Mouse (Mus musculus) forebrain, postnatal 0 days (tissue): ENCODE results near the gene Gprin3. TPM values are rescaled to one million over a fixed set of nuclear protein-coding genes. Genes with fewer than 3 reads are reported as not detected.
"Not testable (repeated sequence)": the region's sequence is repeated elsewhere in the genome, so short reads cannot be mapped to it uniquely, and the experiment has no call there.

ENCODE experiments used
- ATAC-seq: fragments of 200-750 bp; cut with Nextera tagmentation; 2 replicates; pipeline ENCODE4 v1.8.0; 2017; ENCODE audit warnings: mild to moderate bottlenecking, moderate library complexity
- DNase-seq: peaks from one replicate; pipeline ENCODE4 v3.0.0-alpha.2; 2015
- H3K27ac ChIP-seq: fragments of 300-500 bp; sonication (generic); 2 replicates; pipeline ENCODE4 v1.5.1; 2014; ENCODE audit warnings: low read depth, mild to moderate bottlenecking, antibody characterized with exemption, low read length, moderate library complexity, mixed read lengths
- H3K27me3 ChIP-seq: fragments of 300-500 bp; sonication (generic); 2 replicates; pipeline ENCODE4 v1.6.1; 2014; ENCODE audit warnings: mild to moderate bottlenecking, low read length, mixed read lengths; ENCODE audit not compliant: insufficient read depth
- H3K36me3 ChIP-seq: fragments of 300-500 bp; sonication (generic); 2 replicates; pipeline ENCODE4 v1.6.1; 2014; ENCODE audit warnings: mild to moderate bottlenecking, moderate library complexity; ENCODE audit not compliant: insufficient read depth
- H3K4me1 ChIP-seq: fragments of 300-500 bp; sonication (generic); 2 replicates; pipeline ENCODE4 v1.6.1; 2014; ENCODE audit warnings: antibody characterized with exemption; ENCODE audit not compliant: insufficient read depth
- H3K4me2 ChIP-seq: fragments of 300-500 bp; sonication (generic); 2 replicates; pipeline ENCODE4 v1.6.1; 2014; ENCODE audit warnings: low read depth, mild to moderate bottlenecking, moderate library complexity
- H3K4me3 ChIP-seq: fragments of 300-500 bp; sonication (generic); 2 replicates; pipeline ENCODE4 v1.5.1; 2014; ENCODE audit warnings: low read depth, low read length, mixed read lengths
- H3K9ac ChIP-seq: fragments of 300-500 bp; sonication (generic); 2 replicates; pipeline ENCODE4 v1.6.1; 2014; ENCODE audit warnings: mild to moderate bottlenecking
- H3K9me3 ChIP-seq: fragments of 300-500 bp; sonication (generic); 2 replicates; pipeline ENCODE4 v1.6.1; 2016; ENCODE audit warnings: low read length
- CTCF ChIP-seq: sonication (generic); IDR thresholded peaks from 2 replicates; pipeline ENCODE4 v1.5.1; 2016; ENCODE audit warnings: antibody characterized with exemption, control low read depth, low read depth
- WGBS: fragments of 180-500 bp; shearing (Covaris S2); extraction: QIAGEN DNeasy Blood & Tissue Kit; methylation state at CpG from one replicate; pipeline ENCODE4 v1.1.7; 2014; 5-methylcytosine and 5-hydroxymethylcytosine counted together
- polyA plus RNA-seq: library from polyadenylated mRNA; unstranded; fragments of >200 nt; fragmentation: Nextera tagmentation; extraction: Ambion mirVana; gene quantifications from 2 replicates; pipeline ENCODE4 v1.2.1, GENCODE M21; 2015
- total RNA-seq: library from RNA; depleted of rRNA; stranded (reverse); fragments of >200 nt; gene quantifications from 2 replicates; pipeline ENCODE4 v1.2.3, GENCODE M21; 2014; rRNA removed

Gprin3 gene
- total and polyA plus RNA-seq, 2 experiments from 2014 or later, result 8.8 to 22.7 TPM

- no peak overlapping the region for H3K9ac ChIP-seq
- H3K27me3 ChIP-seq, result no peaks in the 10 kb centered on the region
- H3K4me2 ChIP-seq, result no peak overlapping the region
- DNase-seq (no peak), ATAC-seq (no peak)
- no peak for TF ChIP-seq CTCF
- H3K36me3 ChIP-seq, result no peaks in the 10 kb centered on the region
- no peak overlapping the region for H3K4me3 ChIP-seq
- no peaks in the 10 kb centered on the region for H3K9me3 ChIP-seq
- no peak overlapping the region for H3K27ac ChIP-seq
- H3K4me1 ChIP-seq, result no peaks in the 10 kb centered on the region
- WGBS, result 75% methylated on average over 2 of the region's 2 CpGs
Observed at GRCm38 (mm10) chr6:59313162-59313561, 112.9 kb downstream of the Gprin3 start.

- no peak for DNase-seq
- Histone ChIP-seq H3K4me1 (no peaks in the 10 kb centered on the region), H3K36me3 (no peaks in the 10 kb centered on the region), H3K4me3 (no peak overlapping the region), H3K4me2 (no peak overlapping the region), H3K27ac (no peak overlapping the region), H3K27me3 (no peaks in the 10 kb centered on the region), H3K9ac (no peak overlapping the region), H3K9me3 (no peaks in the 10 kb centered on the region)
- 95% methylated on average over 2 of the region's 2 CpGs for WGBS
- ATAC-seq, result no peak
- TF ChIP-seq CTCF, result no peak
Observed at GRCm38 (mm10) chr6:59311241-59311640, 114.9 kb downstream of the Gprin3 start.

GRCm38 (mm10) chr6:59304235-59304942 is 121.7 kb downstream of the Gprin3 start:
- not testable (repeated sequence) for H3K9me3 ChIP-seq, ATAC-seq
- 80% methylated on average over 2 of the region's 2 CpGs for WGBS

GRCm38 (mm10) chr6:59303031-59303430 is 123.1 kb downstream of the Gprin3 start:
- Histone ChIP-seq H3K4me2 (no peak overlapping the region), H3K9ac (no peak overlapping the region), H3K36me3 (no peaks in the 10 kb centered on the region), H3K9me3 (no peaks in the 10 kb centered on the region), H3K4me1 (no peaks in the 10 kb centered on the region), H3K27ac (no peak overlapping the region), H3K4me3 (no peak overlapping the region), H3K27me3 (no peaks in the 10 kb centered on the region)
- no peak for ATAC-seq
- TF ChIP-seq CTCF, result no peak
- WGBS, result 62% methylated on average over 1 of the region's 1 CpGs
- no peak for DNase-seq

More at GRCm38 (mm10) chr6:59304235-59304942, 121.7 kb downstream of the Gprin3 start:
- H3K27ac ChIP-seq, H3K4me3 ChIP-seq, H3K9ac ChIP-seq, H3K36me3 ChIP-seq, H3K4me1 ChIP-seq, H3K4me2 ChIP-seq, H3K27me3 ChIP-seq, DNase-seq: not testable (repeated sequence)

Other genes with a start within 250 kb of the Gprin3 start
- gene Tigd2, start 217.4 kb downstream of the Gprin3 start, total RNA-seq, result 12.7 and 17.5 TPM in 2 replicates
- gene Tigd2, start 217.4 kb downstream of the Gprin3 start, polyA plus RNA-seq, result 10.7 and 12.2 TPM in 2 replicates